Mouse (Mus musculus): Measurements from ENCODE around the gene Adgrl1. TPM values are rescaled to one million over a fixed set of nuclear protein-coding genes. Genes with fewer than 3 reads are reported as not detected.

The Adgrl1 gene
- polyA plus RNA-seq, 1 experiment from 2014 or later: 23.5 TPM

DNA sequence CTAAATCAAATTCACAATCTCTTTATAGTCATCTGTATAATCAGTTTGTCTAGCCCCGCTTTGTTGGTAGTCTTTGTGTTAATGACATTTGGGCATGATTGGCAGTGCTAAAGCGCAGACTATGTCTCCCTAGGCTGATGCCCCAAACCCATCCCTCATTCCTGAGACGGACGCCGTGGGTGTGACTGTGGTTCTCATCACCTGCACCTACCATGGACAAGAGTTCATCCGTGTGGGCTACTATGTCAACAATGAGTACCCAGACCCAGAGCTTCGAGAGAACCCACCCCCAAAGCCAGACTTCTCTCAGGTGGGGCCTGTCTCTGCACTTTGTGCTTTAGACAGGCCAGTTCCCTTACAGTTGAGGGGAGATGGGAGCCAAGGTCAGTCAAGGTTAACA is 67.8 kb downstream of the Adgrl1 start:
- Histone ChIP-seq H3K9ac (no peak overlapping the region), H3K27ac (no peak overlapping the region), H3K4me1 (peaks cover 4% of the 10 kb centered on the region; the same call in 1 of the 2 replicates), H3K9me3 (no peaks in the 10 kb centered on the region), H3K36me3 (peaks cover 21% of the 10 kb centered on the region), H3K4me2 (no peak overlapping the region), H3K27me3 (no peaks in the 10 kb centered on the region), H3K4me3 (no peak overlapping the region)
- WGBS: 91% methylated on average over 7 of the region's 7 CpGs
- ATAC-seq (ENCODE audit: insufficient number of reproducible peaks, low FRiP score, low TSS enrichment, low read depth): no peak

DNA sequence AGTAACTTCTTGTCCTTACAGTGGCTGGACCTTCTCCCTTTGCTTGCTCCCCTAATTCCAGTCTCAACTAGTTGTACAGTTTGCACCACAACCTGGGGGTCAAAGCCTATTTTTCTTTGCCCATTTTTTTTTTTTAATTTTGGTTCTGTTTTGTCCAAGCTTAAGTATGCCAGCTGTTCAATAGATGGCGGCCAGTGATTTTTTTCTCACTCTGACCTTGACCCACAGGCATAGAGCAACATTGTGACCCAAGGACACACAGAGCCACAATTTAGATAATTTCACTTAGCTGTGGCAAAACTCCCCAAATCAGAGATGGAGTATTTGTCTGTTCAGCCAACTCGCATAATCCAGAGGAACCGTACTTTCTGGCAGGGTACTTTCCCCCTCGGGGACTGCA is 71.2 kb downstream of the Adgrl1 start:
- Histone ChIP-seq H3K9ac (no peak overlapping the region), H3K4me2 (no peak overlapping the region), H3K9me3 (no peaks in the 10 kb centered on the region), H3K36me3 (peaks cover 14% of the 10 kb centered on the region; the same call in 1 of the 2 replicates), H3K4me3 (no peak overlapping the region), H3K27ac (no peak overlapping the region), H3K27me3 (no peaks in the 10 kb centered on the region), H3K4me1 (peaks cover 21% of the 10 kb centered on the region)
- no peak for ATAC-seq (ENCODE audit: insufficient number of reproducible peaks, low FRiP score, low TSS enrichment, low read depth)
- 80% methylated on average over 4 of the region's 4 CpGs for WGBS

DNA sequence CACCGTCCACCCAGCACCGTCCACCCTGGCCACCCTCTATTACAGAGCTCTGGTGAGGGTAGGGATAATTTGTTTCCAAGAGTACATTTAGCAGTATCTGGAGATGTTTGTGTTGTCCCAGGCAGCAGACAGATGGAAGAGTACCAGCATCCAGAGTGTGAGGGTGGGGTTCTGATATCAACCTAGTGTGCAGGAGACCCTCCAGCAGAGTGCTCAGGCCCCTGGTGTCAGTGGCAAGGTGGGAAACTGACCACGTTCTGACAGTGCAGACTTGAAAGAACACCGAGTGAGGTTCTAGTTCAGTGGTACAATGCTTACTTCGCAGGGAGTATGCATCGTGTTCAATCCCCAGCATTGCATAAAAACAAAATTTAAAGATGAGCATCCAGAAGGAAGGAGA is 71.8 kb downstream of the Adgrl1 start:
- Histone ChIP-seq H3K4me2 (peak overlapping the region; percentile 87), H3K4me3 (peak overlapping the region; percentile 100), H3K9me3 (no peaks in the 10 kb centered on the region), H3K27ac (peak overlapping the region; percentile 23; the same call in 1 of the 2 replicates), H3K36me3 (peaks cover 14% of the 10 kb centered on the region; the same call in 1 of the 2 replicates), H3K4me1 (peaks cover 21% of the 10 kb centered on the region), H3K27me3 (no peaks in the 10 kb centered on the region), H3K9ac (peak overlapping the region; percentile 51; the same call in 1 of the 2 replicates)
- no peak for ATAC-seq (ENCODE audit: insufficient number of reproducible peaks, low FRiP score, low TSS enrichment, low read depth)
- 75% methylated on average over 6 of the region's 6 CpGs for WGBS

DNA sequence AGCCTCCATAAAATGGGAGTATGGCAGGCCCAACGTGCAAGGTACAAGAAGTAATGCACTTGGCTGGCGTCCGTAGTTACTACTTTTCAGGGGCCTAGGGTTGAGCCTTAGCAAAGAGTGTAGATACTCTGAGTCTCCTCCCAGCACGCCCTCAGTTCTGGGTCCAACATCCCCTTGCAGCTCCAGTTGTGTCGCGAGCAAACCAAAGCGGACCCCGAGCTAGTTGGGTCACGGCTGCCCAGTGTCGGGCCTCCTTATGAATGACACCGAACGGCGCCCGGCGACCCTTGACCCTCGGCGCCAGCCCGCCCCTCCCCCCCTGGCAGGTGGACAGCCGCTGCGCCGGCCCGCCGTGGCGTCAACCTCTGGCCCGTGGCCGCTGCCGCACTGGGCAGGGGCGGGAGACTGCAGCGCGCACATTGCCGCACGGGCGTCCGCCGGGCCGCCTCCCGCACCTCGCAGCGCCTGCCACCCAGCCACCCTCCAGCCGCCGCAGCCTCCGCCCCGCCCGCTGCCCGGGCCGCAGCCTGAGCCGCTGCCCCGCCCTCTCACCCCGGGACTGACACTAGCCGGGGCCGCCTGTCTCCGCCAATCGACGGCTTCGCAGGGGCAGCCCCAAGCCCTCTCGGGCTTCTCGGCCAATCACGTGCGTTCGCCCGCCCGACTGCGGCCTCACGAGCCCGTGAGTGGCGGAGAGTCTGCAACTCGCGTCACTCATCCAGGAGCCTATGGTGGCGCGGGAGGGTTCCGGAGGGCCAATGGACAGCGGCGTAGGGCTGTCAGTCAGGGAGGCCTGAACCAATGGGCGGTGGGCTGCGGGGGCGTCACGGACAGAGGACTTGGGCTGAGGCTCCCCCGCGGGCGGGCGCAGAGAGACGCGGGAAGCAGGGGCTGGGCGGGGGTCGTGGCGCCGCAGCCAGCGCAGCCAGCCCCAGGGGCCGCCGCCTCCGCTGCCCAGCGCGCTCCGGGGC is 72.5 kb downstream of the Adgrl1 start, which contains the start of gene Prkaca:
TSS of gene Prkaca (plus strand) at position 844 of the 971 bp plus-strand sequence.
- Histone ChIP-seq H3K9me3 (no peaks in the 10 kb centered on the region), H3K4me3 (peak within 1 kb of the TSS; percentile 100), H3K4me2 (peak within 1 kb of the TSS; percentile 87), H3K36me3 (peaks cover 12% of the 10 kb centered on the region; the same call in 1 of the 2 replicates), H3K9ac (peak within 1 kb of the TSS; percentile 96), H3K27ac (peak within 1 kb of the TSS; percentile 75), H3K27me3 (no peaks in the 10 kb centered on the region), H3K4me1 (peaks cover 28% of the 10 kb centered on the region)
- under 1% methylated on average over 79 of the region's 94 CpGs for WGBS
- ATAC-seq (ENCODE audit: insufficient number of reproducible peaks, low FRiP score, low TSS enrichment, low read depth): peak; percentile 99

DNA sequence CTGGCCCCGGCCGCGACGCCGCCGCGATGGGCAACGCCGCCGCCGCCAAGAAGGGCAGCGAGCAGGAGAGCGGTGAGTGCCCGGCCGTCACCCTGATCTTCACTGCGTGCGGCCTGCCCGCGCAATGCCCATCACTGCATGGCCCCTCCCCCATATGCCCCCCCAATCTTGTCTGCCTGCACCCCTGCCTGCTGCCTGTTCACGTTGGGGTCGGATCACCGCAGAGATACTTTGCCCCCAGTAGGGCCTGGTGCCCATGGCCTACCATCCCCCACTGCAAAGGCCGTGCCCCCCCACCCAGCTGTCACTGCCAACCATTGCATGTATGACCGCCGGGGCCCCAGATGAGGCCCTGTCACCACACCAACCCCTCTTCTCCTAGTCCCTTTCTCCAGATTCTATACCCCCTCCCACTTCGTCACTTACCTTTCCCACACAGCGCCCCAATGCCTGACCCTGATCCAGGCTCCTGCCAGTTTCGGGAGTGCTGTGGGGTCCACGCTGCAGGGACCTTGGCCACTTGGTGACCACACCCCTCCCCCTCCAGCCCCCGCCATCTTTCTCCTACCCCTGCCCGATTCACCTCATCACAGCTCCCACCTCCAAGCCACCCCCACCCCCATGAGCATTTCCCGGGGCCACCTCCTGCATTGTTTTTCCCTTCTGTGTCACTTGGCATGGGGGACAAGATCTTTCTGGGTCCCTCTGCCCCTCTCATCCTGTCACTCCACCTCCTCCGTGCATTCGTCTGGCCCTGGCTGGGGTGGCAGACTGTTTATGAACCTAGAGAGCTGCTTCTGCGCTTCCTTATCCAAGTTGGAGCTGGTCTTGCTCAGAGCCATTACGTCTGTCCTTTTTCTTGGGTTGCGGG is 73.5 kb downstream of the Adgrl1 start:
- Histone ChIP-seq H3K36me3 (peaks cover 12% of the 10 kb centered on the region; the same call in 1 of the 2 replicates), H3K27me3 (no peaks in the 10 kb centered on the region), H3K4me3 (peak overlapping the region; percentile 100), H3K4me1 (peaks cover 38% of the 10 kb centered on the region), H3K27ac (peak overlapping the region; percentile 75), H3K9ac (peak overlapping the region; percentile 96), H3K9me3 (no peaks in the 10 kb centered on the region), H3K4me2 (peak overlapping the region; percentile 87)
- 2% methylated on average over 37 of the region's 37 CpGs for whole genome bisulfite sequencing
- ATAC-seq (ENCODE audit: insufficient number of reproducible peaks, low FRiP score, low TSS enrichment, low read depth): peak; percentile 9; the same call in 1 of the 2 replicates

DNA sequence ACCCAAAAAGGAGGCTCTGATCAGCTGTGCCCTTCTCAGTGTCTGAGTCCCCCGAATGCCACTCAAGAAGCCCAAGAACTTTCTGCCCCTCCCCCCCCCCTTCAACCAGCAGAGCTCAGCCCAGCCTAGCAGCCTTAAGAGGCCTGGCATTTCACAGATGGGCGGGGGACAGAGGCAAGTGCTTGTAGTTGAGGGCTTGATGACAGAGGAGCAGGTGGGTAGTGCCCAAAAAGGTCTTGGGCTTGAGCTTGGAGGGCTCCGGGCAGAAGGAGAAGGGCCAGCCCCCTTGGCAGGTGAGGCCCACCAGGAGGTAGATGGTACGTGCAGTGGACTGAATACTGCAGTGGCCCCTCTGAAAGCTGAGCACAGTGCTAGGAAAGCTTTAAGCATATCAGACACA is 74.6 kb downstream of the Adgrl1 start:
- no peak for ATAC-seq (ENCODE audit: insufficient number of reproducible peaks, low FRiP score, low TSS enrichment, low read depth)
- H3K27ac ChIP-seq: no peak overlapping the region
- H3K36me3 ChIP-seq: peaks cover 3% of the 10 kb centered on the region; the same call in 1 of the 2 replicates
- no peaks in the 10 kb centered on the region for H3K9me3 ChIP-seq
- H3K9ac ChIP-seq: no peak overlapping the region
- H3K4me3 ChIP-seq: peak overlapping the region; percentile 100; the same call in 1 of the 2 replicates
- no peaks in the 10 kb centered on the region for H3K27me3 ChIP-seq
- WGBS: 82% methylated on average over 4 of the region's 4 CpGs
- H3K4me1 ChIP-seq: peaks cover 39% of the 10 kb centered on the region
- peak overlapping the region; percentile 87; the same call in 1 of the 2 replicates for H3K4me2 ChIP-seq

DNA sequence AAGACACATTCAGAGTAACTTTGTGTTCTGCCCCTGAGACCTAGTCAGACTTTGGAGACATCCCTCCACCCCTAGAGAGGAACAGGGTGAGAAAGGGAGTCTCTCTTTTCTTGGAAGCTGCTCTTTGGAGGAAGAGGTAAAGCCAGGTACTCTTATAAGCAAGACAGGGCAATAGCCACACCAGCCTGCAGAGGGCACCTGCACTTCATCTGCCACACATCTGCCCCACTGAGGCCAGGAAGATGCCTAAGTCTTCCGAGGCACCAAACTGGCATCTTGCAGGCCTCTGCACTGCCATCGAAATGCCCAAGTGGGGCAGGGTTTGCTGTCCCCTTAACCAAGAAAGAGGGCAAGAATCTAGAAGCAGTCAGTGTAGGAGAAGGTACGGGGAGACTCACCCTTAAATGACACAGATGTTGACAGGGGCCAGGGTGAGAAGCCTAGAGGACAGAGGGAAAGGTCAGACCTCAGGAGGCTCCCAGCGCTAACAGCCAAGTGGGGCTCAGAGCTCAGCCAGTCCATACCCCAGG is 76.3 kb downstream of the Adgrl1 start:
- peaks cover 39% of the 10 kb centered on the region for H3K4me1 ChIP-seq
- 88% methylated on average over 4 of the region's 4 CpGs for WGBS
- H3K36me3 ChIP-seq: peaks cover 12% of the 10 kb centered on the region

DNA sequence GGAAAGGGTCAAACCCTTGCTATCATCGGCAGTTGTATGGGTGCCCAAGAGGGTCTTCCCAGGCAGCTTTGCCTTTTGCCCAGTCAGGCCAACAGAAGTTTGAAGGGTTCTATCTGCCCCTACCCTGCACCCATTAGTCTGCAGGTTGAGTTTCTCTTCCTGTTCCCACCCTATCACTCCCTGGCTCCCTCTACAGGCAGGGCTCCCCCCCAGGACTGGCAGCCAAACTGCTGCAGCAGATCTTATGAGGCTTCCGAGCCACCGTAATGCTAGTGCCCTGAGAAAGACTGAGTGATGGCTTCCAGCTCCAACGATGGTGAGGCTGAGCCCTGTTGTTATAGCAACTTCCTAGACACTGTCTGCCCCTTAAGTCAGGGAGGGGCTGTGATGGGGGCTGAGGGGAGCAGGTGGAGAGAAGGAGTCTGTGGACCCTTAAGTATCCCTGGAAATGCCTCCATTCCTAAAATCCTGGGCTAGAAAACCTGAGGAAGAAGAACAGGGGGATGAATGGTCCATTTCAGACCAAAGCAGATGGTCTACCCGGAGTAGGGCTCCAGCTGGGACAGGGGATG is 77.0 kb downstream of the Adgrl1 start:
- Histone ChIP-seq H3K9me3 (no peaks in the 10 kb centered on the region), H3K36me3 (peaks cover 19% of the 10 kb centered on the region), H3K4me1 (peaks cover 38% of the 10 kb centered on the region), H3K9ac (no peak overlapping the region), H3K27ac (no peak overlapping the region), H3K27me3 (no peaks in the 10 kb centered on the region), H3K4me3 (no peak overlapping the region), H3K4me2 (no peak overlapping the region)
- WGBS: 83% methylated on average over 5 of the region's 5 CpGs
- no peak for ATAC-seq (ENCODE audit: insufficient number of reproducible peaks, low FRiP score, low TSS enrichment, low read depth)

More for the DNA sequence above, 76.3 kb downstream of the Adgrl1 start:
- H3K27me3 ChIP-seq: no peaks in the 10 kb centered on the region
- no peak for ATAC-seq (ENCODE audit: insufficient number of reproducible peaks, low FRiP score, low TSS enrichment, low read depth)
- no peak overlapping the region for H3K9ac ChIP-seq
- no peak overlapping the region for H3K4me2 ChIP-seq
- H3K9me3 ChIP-seq: no peaks in the 10 kb centered on the region
- no peak overlapping the region for H3K27ac ChIP-seq
- no peak overlapping the region for H3K4me3 ChIP-seq

DNA sequence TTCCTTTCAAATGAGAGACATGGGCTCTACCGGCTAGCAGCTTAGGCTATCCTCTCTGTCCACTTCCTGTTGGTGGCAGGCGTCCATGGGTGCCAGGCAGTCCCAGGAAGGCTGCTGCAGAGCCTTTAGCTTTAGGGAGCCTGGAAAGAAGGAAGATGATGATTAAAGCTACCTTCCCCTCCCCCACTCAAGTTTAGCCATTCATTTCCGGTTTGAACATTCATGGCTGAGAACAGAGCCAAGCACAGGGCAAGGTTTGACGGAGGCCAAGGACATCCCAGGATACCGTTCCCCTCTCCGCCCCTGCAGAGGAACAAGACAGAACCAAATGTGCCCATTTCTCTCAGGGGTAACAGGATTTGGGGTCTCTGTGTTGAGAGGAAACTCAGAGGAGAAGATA is 77.7 kb downstream of the Adgrl1 start:
- Histone ChIP-seq H3K4me2 (0 out of 2 replicates have a peak overlapping the region, but pooled peaks have one; percentile 0), H3K4me3 (no peak overlapping the region)

DNA sequence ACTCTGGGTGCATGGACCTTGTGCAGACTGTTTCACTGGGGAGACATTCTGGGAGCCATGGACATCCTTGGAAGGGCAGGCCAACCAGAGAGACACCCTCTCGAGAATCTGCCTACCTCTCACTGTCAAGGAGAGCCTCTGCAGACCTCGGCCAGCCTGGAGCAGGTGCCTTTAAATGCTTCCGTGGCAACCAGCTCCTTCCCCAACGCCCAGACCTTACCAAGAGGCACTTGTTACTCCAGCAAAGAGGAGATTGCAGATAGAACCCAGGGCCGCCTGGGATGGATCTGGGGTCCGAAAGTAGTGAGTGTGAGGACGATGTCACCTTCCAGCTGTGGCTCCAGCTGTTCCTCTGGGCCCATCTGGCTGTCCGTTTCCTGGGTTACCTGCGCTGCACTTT is 78.3 kb downstream of the Adgrl1 start:
- Histone ChIP-seq H3K9ac (no peak overlapping the region), H3K27ac (no peak overlapping the region)
- 71% methylated on average over 9 of the region's 9 CpGs for WGBS

More for the DNA sequence above, 77.7 kb downstream of the Adgrl1 start:
- peaks cover 25% of the 10 kb centered on the region for H3K36me3 ChIP-seq
- H3K27me3 ChIP-seq: no peaks in the 10 kb centered on the region
- no peak for ATAC-seq (ENCODE audit: insufficient number of reproducible peaks, low FRiP score, low TSS enrichment, low read depth)
- peaks cover 35% of the 10 kb centered on the region for H3K4me1 ChIP-seq
- no peak overlapping the region; the same call in 1 of the 2 replicates for H3K27ac ChIP-seq
- H3K9me3 ChIP-seq: no peaks in the 10 kb centered on the region
- WGBS: 42% methylated on average over 6 of the region's 6 CpGs
- H3K9ac ChIP-seq: no peak overlapping the region

DNA sequence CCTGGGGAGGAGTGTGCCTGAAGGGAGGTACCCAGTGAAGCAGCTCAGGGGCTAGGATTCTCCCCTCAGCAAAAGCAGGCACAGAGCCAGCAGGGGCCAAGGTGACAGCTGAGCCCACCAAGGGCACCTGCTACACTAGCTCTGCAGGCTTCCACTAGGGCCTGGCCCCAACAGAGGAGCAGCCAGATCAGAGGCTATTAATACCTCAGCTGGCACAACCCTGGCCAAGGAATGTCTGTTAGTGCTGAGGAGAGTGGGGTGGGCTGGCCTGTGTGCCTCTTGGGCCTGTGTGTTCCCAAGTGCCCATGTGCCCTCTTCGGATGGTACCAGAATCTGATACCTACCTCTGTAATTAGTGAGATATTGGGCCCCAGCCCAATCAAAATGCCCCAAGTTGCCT is 80.3 kb downstream of the Adgrl1 start:
- peaks cover 48% of the 10 kb centered on the region for H3K36me3 ChIP-seq
- peaks cover 18% of the 10 kb centered on the region for H3K4me1 ChIP-seq
- H3K27ac ChIP-seq: no peak overlapping the region
- no peak overlapping the region for H3K9ac ChIP-seq
- no peak overlapping the region for H3K4me3 ChIP-seq
- no peaks in the 10 kb centered on the region for H3K27me3 ChIP-seq
- H3K9me3 ChIP-seq: no peaks in the 10 kb centered on the region
- whole genome bisulfite sequencing: 100% methylated on average over 1 of the region's 1 CpGs
- H3K4me2 ChIP-seq: no peak overlapping the region
- ATAC-seq (ENCODE audit: insufficient number of reproducible peaks, low FRiP score, low TSS enrichment, low read depth): 0 out of 2 replicates have a peak, but pooled peaks have one; percentile 36

More for the DNA sequence above, 78.3 kb downstream of the Adgrl1 start:
- H3K27me3 ChIP-seq: no peaks in the 10 kb centered on the region
- peaks cover 31% of the 10 kb centered on the region for H3K36me3 ChIP-seq
- no peak overlapping the region for H3K4me2 ChIP-seq
- ATAC-seq (ENCODE audit: insufficient number of reproducible peaks, low FRiP score, low TSS enrichment, low read depth): no peak
- H3K4me1 ChIP-seq: peaks cover 35% of the 10 kb centered on the region
- H3K4me3 ChIP-seq: no peak overlapping the region
- H3K9me3 ChIP-seq: no peaks in the 10 kb centered on the region
